Mouse (Mus musculus) olfactory bulb, adult 2 months (tissue): ENCODE results near the gene Zzef1.

Experiments
- CTCF ChIP-seq: fragments of 200-500 bp; IDR thresholded peaks from 2 replicates; pipeline ENCODE4 v1.5.1; 2012; ENCODE audit warnings: low read depth, mild to moderate bottlenecking, low read length, moderate library complexity; ENCODE audit not compliant: insufficient read depth
- POLR2A ChIP-seq: fragments of 200-500 bp; IDR thresholded peaks from 2 replicates; pipeline ENCODE4 v1.6.1; 2012; ENCODE audit warnings: mild to moderate bottlenecking, low read depth, low read length, moderate library complexity; ENCODE audit not compliant: insufficient read depth

- TF ChIP-seq CTCF = no peak
- no peak for TF ChIP-seq POLR2A
Measured at GRCm38 (mm10) chr11:72847831-72848628, 52.0 kb downstream of the Zzef1 start.
